Mouse (Mus musculus): Measurements from ENCODE around the gene Reep6.

Gene Reep6

GRCm38 (mm10) chr10:80296824-80297223 lies 32.9 kb upstream of the Reep6 start:
- CTCF ChIA-PET: interaction anchor here (0.7 to 2.4 kb wide), 13 partner anchors 10 to 121 kb away, joined by 3 to 10 read pairs (median 4); partner anchors contain the start of gene Adamtsl5 (in 1 of the 4)
- POLR2A ChIA-PET: interaction anchor here (0.6 to 11.0 kb wide), 37 partner anchors 7 to 270 kb away, joined by 3 to 169 read pairs (median 5); partner anchors contain the start of genes Dazap1 (in 2 of the 4), Gamt (in 2 of the 4), Ndufs7 (in 1 of the 4) and Pcsk4 (in 1 of the 4)

- ChIA-PET POLR2A (interaction anchor here (0.6 to 11.0 kb wide), 28 partner anchors 9 to 263 kb away, joined by 3 to 169 read pairs (median 4); partner anchors contain the start of genes Dazap1 (in 2 of the 4), Gamt (in 2 of the 4), Pcsk4 (in 2 of the 4) and Reep6 (in 2 of the 4)), CTCF (interaction anchor here in 3 of 4 experiments (0.6 to 2.4 kb wide), 12 partner anchors 15 to 531 kb away, joined by 3 to 10 read pairs (median 4); no protein-coding TSS in a partner anchor)
These were observed 32.1 kb upstream of the Reep6 start for GRCm38 (mm10) chr10:80297526-80298133.

GRCm38 (mm10) chr10:80298571-80299281 lies 31.0 kb upstream of the Reep6 start:
- CTCF ChIA-PET: interaction anchor here in 2 of 4 experiments (0.6 to 1.2 kb wide), 5 partner anchors 42 to 210 kb away, joined by 3 to 10 read pairs (median 4); no protein-coding TSS in a partner anchor
- POLR2A ChIA-PET: interaction anchor here in 3 of 4 experiments (0.6 to 11.0 kb wide), 14 partner anchors 15 to 443 kb away, joined by 3 to 143 read pairs (median 4); partner anchors contain the start of genes Gamt (in 2 of the 3), Pcsk4 (in 2 of the 3), Reep6 (in 2 of the 3) and Dazap1 (in 1 of the 3)

DNA sequence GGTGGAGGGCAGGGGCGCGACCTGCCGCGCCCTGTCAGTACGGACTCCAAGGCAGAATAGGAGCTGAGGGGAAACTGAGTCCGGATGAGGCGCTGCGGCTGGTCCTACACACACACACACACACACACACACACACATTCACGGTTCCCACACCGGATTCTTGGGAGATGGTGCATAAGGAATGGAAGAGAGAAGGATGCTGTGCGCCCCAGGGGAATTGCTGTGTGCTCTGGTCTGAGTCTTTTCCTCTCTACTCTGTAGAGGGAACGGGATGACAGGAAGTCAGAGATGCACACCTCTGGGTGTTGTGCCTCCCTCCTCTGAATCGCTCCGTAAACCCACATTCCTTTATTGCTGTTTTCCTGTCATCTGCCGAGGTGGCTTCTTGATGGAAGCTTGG lies 30.5 kb upstream of the Reep6 start:
- POLR2A ChIA-PET: interaction anchor here in 3 of 4 experiments (0.6 to 11.0 kb wide), 11 partner anchors 14 to 443 kb away, joined by 3 to 143 read pairs (median 4); partner anchors contain the start of genes Gamt (in 2 of the 3), Dazap1 (in 1 of the 3), Grin3b (in 1 of the 3) and Pcsk4 (in 1 of the 3)
- CTCF ChIA-PET: interaction anchor here in 2 of 4 experiments (0.6 to 1.2 kb wide), 2 partner anchors 49 to 210 kb away, joined by 4 to 10 read pairs; no protein-coding TSS in a partner anchor

DNA sequence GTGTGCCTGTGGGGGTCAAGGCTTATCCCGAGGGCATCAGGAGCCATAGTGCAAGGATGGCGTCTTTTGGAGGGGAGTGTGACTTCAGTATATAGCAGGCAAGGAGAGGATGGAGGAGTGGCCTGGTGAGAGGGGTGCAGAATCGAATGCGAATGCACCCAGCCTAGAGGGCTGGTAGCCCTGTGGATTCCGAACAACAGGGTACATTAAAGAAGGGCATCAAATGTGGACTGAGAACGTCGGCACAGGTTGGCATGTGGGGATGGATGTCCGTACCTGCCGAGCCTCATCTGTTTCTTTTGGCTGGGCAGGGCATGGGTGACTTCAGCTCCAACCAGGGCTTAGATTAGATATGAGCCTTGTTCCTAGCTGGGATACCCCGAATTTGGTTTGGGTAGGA lies 29.9 kb upstream of the Reep6 start:
- POLR2A ChIA-PET: interaction anchor here in 3 of 4 experiments (0.6 to 11.0 kb wide), 6 partner anchors 7 to 444 kb away, joined by 4 to 143 read pairs (median 8); partner anchors contain the start of genes Rps15 (in 2 of the 3) and Grin3b (in 1 of the 3)

DNA sequence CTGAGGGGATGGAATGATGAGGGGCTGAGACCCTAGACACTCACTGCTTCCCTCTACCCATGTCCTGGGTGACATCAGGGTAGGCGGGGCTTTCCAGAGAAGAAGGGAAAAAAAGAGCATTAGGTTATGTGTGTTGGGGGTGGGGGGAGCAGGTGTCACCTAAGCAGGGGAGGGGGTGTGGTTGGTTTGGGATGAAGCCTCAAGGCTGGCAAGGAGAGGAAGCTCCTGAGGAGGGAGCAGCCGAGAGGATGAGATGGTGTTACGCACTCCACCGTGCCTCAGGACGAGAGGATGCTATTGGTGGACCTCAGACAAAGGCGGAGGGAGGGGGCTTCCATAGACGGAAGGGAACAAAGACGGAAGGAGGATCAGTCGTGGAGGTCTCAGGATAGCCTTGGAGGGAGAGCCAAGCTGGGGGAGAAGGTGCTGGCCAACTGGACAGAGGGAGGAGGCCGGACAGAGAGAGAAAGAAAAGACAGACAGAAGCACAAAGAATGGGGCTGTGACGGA lies 29.0 kb upstream of the Reep6 start:
- POLR2A ChIA-PET: interaction anchor here in 2 of 4 experiments (0.6 to 11.0 kb wide), 7 partner anchors 8 to 133 kb away, joined by 3 to 143 read pairs (median 5); partner anchors contain the start of genes Rps15 (in 2 of the 2) and Dazap1 (in 1 of the 2)
- CTCF ChIA-PET: no interaction called here

More for the DNA sequence above, 29.9 kb upstream of the Reep6 start:
- CTCF ChIA-PET: no interaction called here

GRCm38 (mm10) chr10:80301256-80302081 lies 28.3 kb upstream of the Reep6 start:
- POLR2A ChIA-PET: interaction anchor here in 3 of 4 experiments (0.6 to 11.0 kb wide), 11 partner anchors 9 to 372 kb away, joined by 3 to 143 read pairs (median 4); partner anchors contain the start of genes Rps15 (in 2 of the 3), Dazap1 (in 1 of the 3), Pcsk4 (in 1 of the 3) and Reep6 (in 1 of the 3)
- CTCF ChIA-PET: interaction anchor here in 2 of 4 experiments (0.8 to 1.1 kb wide), 2 partner anchors 72 kb away, joined by 3 read pairs; no protein-coding TSS in a partner anchor

- POLR2A ChIA-PET: interaction anchor here in 3 of 4 experiments (0.5 to 11.0 kb wide), 10 partner anchors 9 to 371 kb away, joined by 3 to 143 read pairs (median 4); partner anchors contain the start of genes Rps15 (in 2 of the 3), Dazap1 (in 1 of the 3), Pcsk4 (in 1 of the 3) and Reep6 (in 1 of the 3)
- CTCF ChIA-PET: interaction anchor here in 2 of 4 experiments (0.8 to 1.1 kb wide), 2 partner anchors 72 kb away, joined by 3 read pairs; no protein-coding TSS in a partner anchor
These were observed 27.7 kb upstream of the Reep6 start for GRCm38 (mm10) chr10:80302082-80302355.

- CTCF ChIA-PET: interaction anchor here in 2 of 4 experiments (1.1 to 1.3 kb wide), 2 partner anchors 71 to 72 kb away, joined by 3 read pairs; no protein-coding TSS in a partner anchor
- POLR2A ChIA-PET: interaction anchor here in 3 of 4 experiments (0.5 to 11.0 kb wide), 11 partner anchors 8 to 371 kb away, joined by 3 to 143 read pairs (median 4); partner anchors contain the start of genes Rps15 (in 2 of the 3), Apc2 (in 1 of the 3), Dazap1 (in 1 of the 3) and Pcsk4 (in 1 of the 3)
These were observed 27.3 kb upstream of the Reep6 start for GRCm38 (mm10) chr10:80302471-80302881.

- ChIA-PET POLR2A (interaction anchor here (0.5 to 3.0 kb wide), 43 partner anchors 8 to 1180 kb away, joined by 3 to 76 read pairs (median 4); partner anchors contain the start of genes Rps15 (in 4 of the 4), Apc2 (in 3 of the 4), Pcsk4 (in 2 of the 4) and Reep6 (in 2 of the 4)), CTCF (interaction anchor here (0.6 to 1.6 kb wide), 17 partner anchors 9 to 1550 kb away, joined by 3 to 8 read pairs (median 5); partner anchors contain the start of genes Adamtsl5 (in 1 of the 4), Apc2 (in 1 of the 4), Pcsk4 (in 1 of the 4) and Reep6 (in 1 of the 4))
These were observed 25.3 kb upstream of the Reep6 start for GRCm38 (mm10) chr10:80304458-80304857.

DNA sequence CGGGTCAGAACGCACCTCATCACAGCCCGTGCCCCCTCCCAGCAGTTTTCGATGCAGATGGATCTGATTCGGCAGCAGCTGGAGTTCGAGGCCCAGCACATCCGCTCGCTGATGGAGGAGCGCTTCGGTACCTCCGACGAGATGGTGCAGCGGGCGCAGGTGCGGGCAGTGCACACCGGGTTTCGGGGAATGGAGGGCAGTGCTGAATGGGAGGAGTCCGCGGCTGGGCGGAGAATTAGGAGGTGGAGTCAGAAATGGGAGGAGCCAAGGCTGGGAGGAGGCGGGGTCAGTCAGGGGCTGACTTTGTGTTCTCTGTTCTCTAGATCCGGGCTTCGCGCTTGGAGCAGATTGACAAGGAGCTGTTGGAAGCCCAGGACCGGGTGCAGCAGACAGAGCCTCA lies 24.9 kb upstream of the Reep6 start:
- CTCF ChIA-PET: interaction anchor here in 3 of 4 experiments (0.6 to 1.6 kb wide), 16 partner anchors 10 to 577 kb away, joined by 3 to 14 read pairs (median 4); partner anchors contain the start of genes Adamtsl5 (in 1 of the 3), Apc2 (in 1 of the 3), Pcsk4 (in 1 of the 3) and Reep6 (in 1 of the 3)
- POLR2A ChIA-PET: interaction anchor here (0.6 to 3.0 kb wide), 40 partner anchors 8 to 1179 kb away, joined by 3 to 76 read pairs (median 4); partner anchors contain the start of genes Rps15 (in 4 of the 4), Apc2 (in 3 of the 4), Pcsk4 (in 2 of the 4) and Reep6 (in 2 of the 4)

- POLR2A ChIA-PET: interaction anchor here in 3 of 4 experiments (0.6 to 10.1 kb wide), 16 partner anchors 12 to 324 kb away, joined by 3 to 143 read pairs (median 4); partner anchors contain the start of genes Apc2 (in 2 of the 3), Pcsk4 (in 2 of the 3), Reep6 (in 2 of the 3) and Rps15 (in 2 of the 3)
- CTCF ChIA-PET: interaction anchor here in 3 of 4 experiments (0.5 to 2.9 kb wide), 9 partner anchors 15 to 570 kb away, joined by 3 to 10 read pairs (median 4); partner anchors contain the start of gene Apc2 (in 1 of the 3)
These were observed 18.2 kb upstream of the Reep6 start for GRCm38 (mm10) chr10:80311560-80311959.

GRCm38 (mm10) chr10:80312586-80313504 lies 16.9 kb upstream of the Reep6 start:
- POLR2A ChIA-PET: interaction anchor here in 3 of 4 experiments (0.5 to 10.1 kb wide), 36 partner anchors 8 to 605 kb away, joined by 3 to 143 read pairs (median 4); partner anchors contain the start of genes Rps15 (in 3 of the 3), Apc2 (in 2 of the 3), Dazap1 (in 2 of the 3) and Pcsk4 (in 2 of the 3)
- CTCF ChIA-PET: interaction anchor here in 3 of 4 experiments (0.6 to 2.9 kb wide), 15 partner anchors 16 to 193 kb away, joined by 3 to 10 read pairs (median 3); partner anchors contain the start of genes Apc2 (in 2 of the 3), Pcsk4 (in 1 of the 3) and Reep6 (in 1 of the 3)

DNA sequence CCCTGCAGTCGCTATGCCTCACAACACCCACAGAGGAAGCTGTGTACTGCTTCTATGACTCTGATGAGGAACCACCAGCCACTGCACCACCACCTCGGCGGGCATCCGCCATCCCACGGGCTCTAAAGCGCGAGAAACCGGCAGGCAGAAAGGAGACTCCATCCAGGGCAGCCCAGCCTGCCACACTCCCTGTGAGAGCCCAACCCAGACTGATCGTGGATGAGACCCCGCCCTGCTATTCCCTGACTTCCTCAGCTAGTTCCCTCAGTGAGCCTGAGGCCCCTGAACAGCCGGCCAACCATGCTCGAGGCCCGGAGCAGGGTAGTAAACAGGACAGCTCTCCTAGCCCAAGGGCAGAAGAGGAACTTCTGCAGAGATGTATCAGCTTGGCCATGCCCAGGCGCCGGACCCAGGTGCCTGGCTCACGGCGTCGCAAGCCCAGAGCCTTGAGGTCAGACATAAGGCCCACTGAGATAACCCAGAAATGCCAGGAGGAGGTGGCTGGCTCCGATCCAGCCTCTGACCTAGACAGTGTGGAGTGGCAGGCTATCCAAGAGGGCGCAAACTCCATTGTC lies 16.0 kb upstream of the Reep6 start:
- ChIA-PET POLR2A (interaction anchor here (0.6 to 10.1 kb wide), 22 partner anchors 9 to 146 kb away, joined by 3 to 143 read pairs (median 4); partner anchors contain the start of genes Rps15 (in 3 of the 4), Apc2 (in 2 of the 4), Pcsk4 (in 2 of the 4) and Reep6 (in 2 of the 4)), CTCF (interaction anchor here (0.5 to 2.9 kb wide), 12 partner anchors 10 to 173 kb away, joined by 3 to 10 read pairs (median 4); partner anchors contain the start of genes Apc2 (in 2 of the 4), Pcsk4 (in 1 of the 4) and Reep6 (in 1 of the 4))

Data from embryonic stem cell, embryonic (primary cell).